Mouse (Mus musculus) E14TG2a.4 (cell line): Measurements from ENCODE around the gene Tmprss4.

ENCODE experiments used
- CTCF ChIP-seq: conservative IDR thresholded peaks from 2 replicates; pipeline ENCODE4 v1.5.1; 2014; ENCODE audit warnings: low read length
- NANOG ChIP-seq: IDR thresholded peaks from 2 replicates; pipeline ENCODE4 v1.6.1; 2014; ENCODE audit warnings: borderline replicate concordance, low read length, mixed read lengths
- POU5F1 ChIP-seq: IDR thresholded peaks from 2 replicates; pipeline ENCODE4 v1.6.1; 2014; ENCODE audit warnings: low read length, borderline replicate concordance

GRCm38 (mm10) chr9:45130119-45130518 is 73.8 kb downstream of the Tmprss4 start:
- TF ChIP-seq CTCF: no peak
- TF ChIP-seq NANOG: no peak
- TF ChIP-seq POU5F1: no peak
